ENCODE assay signal across 9 mouse cellular contexts in the genomic region with DNA sequence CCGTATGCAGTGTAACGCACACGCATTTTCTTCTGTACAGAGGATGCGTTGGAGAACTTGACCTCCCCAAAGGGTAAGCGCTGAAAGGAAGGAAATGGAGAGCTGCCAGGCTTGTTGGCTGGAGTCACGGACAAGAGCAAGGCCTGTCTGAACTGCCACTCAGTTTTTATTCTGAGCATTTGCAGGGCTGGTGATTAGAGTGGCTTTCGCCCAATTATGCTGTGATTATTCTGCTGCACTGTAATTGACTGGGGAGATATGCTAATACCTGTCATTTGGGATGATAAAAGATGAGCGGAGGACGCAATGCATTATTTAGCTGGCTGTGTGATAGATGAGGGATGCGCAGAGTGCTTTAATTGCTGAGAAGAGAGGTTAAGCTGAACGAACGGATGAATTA.
DNase-seq lines count a peak whose midpoint lies in the region.
"Had no signal": no experiment of that assay in that cellular context is flagged by ENCODE, and none has a peak within 500 bp of the region (broad histone marks: within the 10 kb centered on the region; RNA-seq: fewer than 3 reads in every experiment).

No protein-coding gene starts in this region.

- H3K36me3 ChIP-seq in macrophage (ENCODE audit: inconsistent target), result no peaks in the 10 kb centered on the region
- H3K36me3 ChIP-seq: limb, embryonic 12.5 days had no signal

- DNase-seq in kidney, postnatal 14 days, result peak; percentile 59
- DNase-seq in kidney, adult 11 months, result no peak
- peak; percentile 89 for DNase-seq in brain, adult 2 months (ENCODE audit: low read depth, low spot score)
- DNase-seq in gastrocnemius, postnatal 14 days, result peak; percentile 56
- no peak for DNase-seq in left cerebral cortex, adult 18-20 months (ENCODE audit: low spot score in 2 of 2)
- DNase-seq in right cerebral cortex, adult 2 months (ENCODE audit: low spot score in 2 of 2), result no peak
- DNase-seq in spleen, postnatal 14 days (ENCODE audit: low spot score in 2 of 2), result no peak

- no peak overlapping the region for H3K4me3 ChIP-seq in macrophage (ENCODE audit: inconsistent target)
- H3K4me3 ChIP-seq: limb, embryonic 12.5 days had no signal

- H3K27ac ChIP-seq in macrophage, result peak overlapping the region; percentile 88
- H3K27ac ChIP-seq: limb, embryonic 12.5 days had no signal

- peaks cover 96% of the 10 kb centered on the region for H3K79me2 ChIP-seq in macrophage (ENCODE audit: inconsistent target)

- intact Hi-C loops in gastrocnemius, postnatal 14 days (cut with DNase I; ENCODE audit: low total_unique reads), result no loop called here

- 61% methylated on average over 12 of the region's 12 CpGs for WGBS in macrophage (ENCODE audit: missing documents)

Comparison
In these comparisons a context has a peak if more than half of its experiments do, and no peak if none do; other contexts are left out.
1. DNase-seq: peak in kidney, postnatal 14 days (single experiment), brain, adult 2 months (single experiment) and gastrocnemius, postnatal 14 days (single experiment); none in kidney, adult 11 months (single experiment), left cerebral cortex, adult 18-20 months (0 of 2), right cerebral cortex, adult 2 months (0 of 2) and spleen, postnatal 14 days (0 of 2).